Mouse (Mus musculus) forebrain, embryonic 16.5 days (tissue): ENCODE measurements around the gene Med13. TPM values are rescaled to one million over a fixed set of nuclear protein-coding genes. Genes with fewer than 3 reads are reported as not detected.
"Not testable (repeated sequence)": the region's sequence is repeated elsewhere in the genome, so short reads cannot be mapped to it uniquely, and the experiment has no call there.

Experiments
- ATAC-seq: fragments of 200-750 bp; cut with Nextera tagmentation; 2 replicates; pipeline ENCODE4 v1.8.0; 2017; ENCODE audit warnings: mild to moderate bottlenecking, moderate library complexity
- H3K27ac ChIP-seq: fragments of 300-500 bp; sonication (generic); 2 replicates; pipeline ENCODE4 v1.5.1; 2014; ENCODE audit warnings: low read length, control low read depth
- H3K27me3 ChIP-seq: fragments of 300-500 bp; sonication (generic); replicated peaks from 2 replicates; pipeline ENCODE4 v1.6.1; 2014; ENCODE audit warnings: low read length; ENCODE audit not compliant: control insufficient read depth, insufficient read depth
- H3K36me3 ChIP-seq: fragments of 300-500 bp; sonication (generic); 2 replicates; pipeline ENCODE4 v1.6.1; 2014; ENCODE audit not compliant: control insufficient read depth, insufficient read depth
- H3K4me1 ChIP-seq: fragments of 300-500 bp; sonication (generic); replicated peaks from 2 replicates; pipeline ENCODE4 v1.6.1; 2014; ENCODE audit warnings: low read length; ENCODE audit not compliant: control insufficient read depth, insufficient read depth
- H3K4me2 ChIP-seq: fragments of 300-500 bp; sonication (generic); 2 replicates; pipeline ENCODE4 v1.6.1; 2014; ENCODE audit warnings: mild to moderate bottlenecking, low read length, control low read depth
- H3K4me3 ChIP-seq: fragments of 300-500 bp; sonication (generic); replicated peaks from 2 replicates; pipeline ENCODE4 v1.5.1; 2014; ENCODE audit warnings: mild to moderate bottlenecking, low read length, control low read depth
- H3K9ac ChIP-seq: fragments of 300-500 bp; sonication (generic); replicated peaks from 2 replicates; pipeline ENCODE4 v1.6.1; 2014; ENCODE audit warnings: low read depth, low read length, control low read depth
- H3K9me3 ChIP-seq: fragments of 300-500 bp; sonication (generic); 2 replicates; pipeline ENCODE4 v1.6.1; 2016; ENCODE audit warnings: low read length; ENCODE audit not compliant: control insufficient read depth
- WGBS: fragments of 180-500 bp; shearing (Covaris S2); extraction: QIAGEN DNeasy Blood & Tissue Kit; methylation state at CpG from one replicate; pipeline ENCODE4 v1.1.7; 2014; 5-methylcytosine and 5-hydroxymethylcytosine counted together
- polyA plus RNA-seq: library from polyadenylated mRNA; unstranded; fragments of >200 nt; fragmentation: Nextera tagmentation; extraction: Ambion mirVana; gene quantifications from 2 replicates; pipeline ENCODE4 v1.2.1, GENCODE M21; 2015

Med13 gene
- polyA plus RNA-seq, 1 experiment from 2014 or later = 13.2 TPM

GRCm38 (mm10) chr11:86347387-86348122 lies 9.8 kb downstream of the Med13 start:
- Histone ChIP-seq H3K4me1 (peaks cover 7% of the 10 kb centered on the region), H3K4me3 (no peak overlapping the region), H3K27ac (no peak overlapping the region), H3K27me3 (no peaks in the 10 kb centered on the region), H3K4me2 (no peak overlapping the region), H3K9me3 (no peaks in the 10 kb centered on the region), H3K36me3 (peaks cover 3% of the 10 kb centered on the region), H3K9ac (no peak overlapping the region)
- ATAC-seq = no peak
- 82% methylated on average over 5 of the region's 5 CpGs for WGBS

DNA sequence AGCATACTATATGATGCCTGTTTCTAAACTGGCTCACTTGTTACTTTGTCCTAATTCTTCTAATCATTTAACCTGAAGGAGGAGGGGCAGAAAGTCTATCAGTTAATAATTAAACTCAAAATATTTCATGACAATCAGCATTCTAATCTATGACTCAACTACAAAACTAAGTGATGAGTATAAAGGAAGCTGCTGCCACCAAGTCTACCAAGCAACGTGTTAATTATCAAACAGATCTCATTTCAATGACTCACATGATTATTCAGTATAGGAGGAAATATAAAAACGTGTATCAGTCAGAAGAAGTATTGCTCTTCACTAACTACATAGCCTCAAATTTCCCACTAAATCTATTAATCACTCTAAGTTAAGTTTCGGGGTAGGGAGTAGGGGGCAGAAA lies 10.9 kb downstream of the Med13 start:
- Histone ChIP-seq H3K36me3 (peaks cover 5% of the 10 kb centered on the region), H3K4me2 (no peak overlapping the region), H3K9ac (no peak overlapping the region), H3K27ac (no peak overlapping the region), H3K27me3 (no peaks in the 10 kb centered on the region), H3K4me3 (no peak overlapping the region), H3K9me3 (no peaks in the 10 kb centered on the region), H3K4me1 (peaks cover 3% of the 10 kb centered on the region)
- WGBS = 82% methylated on average over 3 of the region's 3 CpGs
- no peak for ATAC-seq

- 89% methylated on average over 1 of the region's 1 CpGs for WGBS
- not testable (repeated sequence) for ATAC-seq, H3K4me3 ChIP-seq, H3K9me3 ChIP-seq, H3K4me1 ChIP-seq, H3K27ac ChIP-seq, H3K36me3 ChIP-seq, H3K4me2 ChIP-seq, H3K9ac ChIP-seq, H3K27me3 ChIP-seq
These were observed 12.5 kb downstream of the Med13 start for GRCm38 (mm10) chr11:86344940-86345339.

DNA sequence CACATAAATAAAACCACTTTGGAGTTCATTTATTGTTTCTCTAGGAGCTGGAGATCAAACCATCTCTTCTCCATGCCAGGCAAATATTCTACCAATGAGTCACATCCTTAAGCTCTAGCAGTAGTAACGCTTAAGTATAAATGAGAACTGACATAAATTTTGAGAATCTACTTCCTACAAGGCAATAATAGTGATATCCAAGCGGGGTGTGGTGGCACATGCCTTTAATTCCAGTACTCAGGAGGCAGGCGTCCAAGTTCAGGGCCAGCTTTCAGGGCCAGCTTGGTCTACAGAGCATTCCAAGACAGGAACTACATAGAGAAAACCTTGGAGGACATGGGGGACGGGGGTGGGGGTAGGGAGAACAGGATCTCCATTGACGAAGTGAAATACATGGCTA lies 33.2 kb downstream of the Med13 start:
- Histone ChIP-seq H3K4me1 (no peaks in the 10 kb centered on the region), H3K4me2 (no peak overlapping the region), H3K27ac (no peak overlapping the region), H3K4me3 (no peak overlapping the region), H3K9me3 (no peaks in the 10 kb centered on the region), H3K9ac (no peak overlapping the region), H3K36me3 (peaks cover 11% of the 10 kb centered on the region), H3K27me3 (no peaks in the 10 kb centered on the region)
- no peak for ATAC-seq
- WGBS = 89% methylated on average over 5 of the region's 5 CpGs

DNA sequence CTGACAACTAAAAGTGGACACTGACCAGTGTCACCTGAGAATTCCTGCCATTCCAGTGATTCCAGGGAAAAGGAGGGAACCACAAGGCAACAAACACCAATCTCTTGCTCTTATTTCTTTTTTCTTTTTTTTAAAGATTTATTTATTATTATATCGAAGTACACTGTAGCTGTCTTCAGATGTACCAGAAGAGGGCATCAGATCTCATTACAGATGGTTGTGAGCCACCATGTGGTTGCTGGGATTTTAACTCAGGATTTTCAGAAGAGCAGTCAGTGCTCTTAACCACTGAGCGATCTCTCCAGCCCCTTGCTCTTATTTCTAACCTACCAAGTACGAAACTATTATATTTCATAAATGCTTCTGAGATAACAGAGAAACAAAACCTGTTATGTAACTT lies 42.4 kb downstream of the Med13 start:
- not testable (repeated sequence) for H3K4me2 ChIP-seq, H3K27me3 ChIP-seq, ATAC-seq, H3K9me3 ChIP-seq, H3K4me1 ChIP-seq, H3K36me3 ChIP-seq, H3K9ac ChIP-seq, H3K27ac ChIP-seq, H3K4me3 ChIP-seq
- WGBS = 83% methylated on average over 3 of the region's 3 CpGs

- Histone ChIP-seq H3K9ac (no peak overlapping the region), H3K4me3 (no peak overlapping the region), H3K27me3 (no peaks in the 10 kb centered on the region), H3K9me3 (no peaks in the 10 kb centered on the region), H3K36me3 (peaks cover 6% of the 10 kb centered on the region), H3K27ac (no peak overlapping the region), H3K4me1 (no peaks in the 10 kb centered on the region), H3K4me2 (no peak overlapping the region)
- 64% methylated on average over 6 of the region's 6 CpGs for WGBS
- ATAC-seq = no peak
These were observed 47.1 kb downstream of the Med13 start for GRCm38 (mm10) chr11:86310280-86310679.

GRCm38 (mm10) chr11:86292201-86292600 lies 65.2 kb downstream of the Med13 start:
- not testable (repeated sequence) for H3K4me3 ChIP-seq, H3K27ac ChIP-seq, H3K27me3 ChIP-seq, ATAC-seq, H3K36me3 ChIP-seq, H3K9ac ChIP-seq, H3K4me2 ChIP-seq, H3K9me3 ChIP-seq, H3K4me1 ChIP-seq
- 95% methylated on average over 10 of the region's 10 CpGs for WGBS

GRCm38 (mm10) chr11:86291714-86292113 lies 65.7 kb downstream of the Med13 start:
- H3K4me1 ChIP-seq = no peaks in the 10 kb centered on the region
- H3K4me3 ChIP-seq = no peak overlapping the region
- no peaks in the 10 kb centered on the region for H3K27me3 ChIP-seq
- 94% methylated on average over 6 of the region's 6 CpGs for WGBS
- no peak overlapping the region for H3K4me2 ChIP-seq
- no peak overlapping the region for H3K27ac ChIP-seq
- no peaks in the 10 kb centered on the region for H3K9me3 ChIP-seq
- H3K9ac ChIP-seq = no peak overlapping the region
- ATAC-seq = no peak
- peaks cover 4% of the 10 kb centered on the region; the same call in 1 of the 2 replicates for H3K36me3 ChIP-seq

GRCm38 (mm10) chr11:86285729-86286128 lies 71.7 kb downstream of the Med13 start:
- Histone ChIP-seq H3K9ac (no peak overlapping the region), H3K4me2 (no peak overlapping the region), H3K27ac (no peak overlapping the region), H3K36me3 (peaks cover 35% of the 10 kb centered on the region), H3K4me1 (no peaks in the 10 kb centered on the region), H3K27me3 (no peaks in the 10 kb centered on the region), H3K9me3 (no peaks in the 10 kb centered on the region), H3K4me3 (no peak overlapping the region)
- WGBS = 92% methylated on average over 8 of the region's 8 CpGs
- no peak for ATAC-seq
